ENCODE assay signal across 9 mouse cellular contexts in the genomic region with DNA sequence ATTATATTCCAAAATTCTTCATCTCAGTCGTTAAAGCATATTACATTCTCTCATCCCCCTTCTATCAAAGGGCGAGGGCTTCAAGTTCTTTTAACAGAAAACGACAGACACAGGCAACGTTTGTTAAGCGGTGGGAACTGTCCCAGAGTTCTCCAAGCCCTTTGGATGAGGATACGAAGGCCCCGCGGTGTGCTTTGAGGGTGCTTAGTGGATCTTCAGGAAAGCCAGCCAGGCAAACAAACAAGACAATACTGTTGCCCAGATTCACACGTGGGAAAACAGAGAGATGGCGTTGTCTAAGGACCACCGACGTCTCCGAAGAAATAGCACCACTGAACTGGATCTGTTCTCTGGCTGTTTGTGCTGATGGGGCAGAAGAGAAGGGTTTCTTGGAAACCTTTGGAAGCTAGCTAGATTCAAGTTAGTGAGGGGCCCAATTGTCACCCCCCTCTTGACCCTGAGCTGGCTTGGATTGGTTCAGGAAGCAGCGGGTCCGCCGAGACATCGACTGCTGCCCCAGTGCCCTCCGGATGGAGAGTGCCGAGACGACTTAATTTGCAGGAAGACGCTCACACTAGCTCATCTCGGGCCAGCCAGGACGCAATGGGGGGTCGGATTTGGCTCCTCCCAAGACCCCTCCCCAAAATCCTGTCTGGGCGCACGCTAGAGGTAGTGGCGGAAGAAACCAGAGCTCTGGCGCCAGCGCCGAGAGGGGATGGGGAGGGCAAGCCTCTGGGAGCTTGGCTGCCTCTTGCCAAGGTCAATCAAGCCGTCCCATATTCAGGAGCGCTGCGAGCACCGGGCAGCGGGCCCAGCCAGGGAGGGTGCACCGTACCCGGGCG. TPM values are rescaled to one million over a fixed set of nuclear protein-coding genes. Genes with fewer than 3 reads are reported as not detected.
DNase-seq lines count a peak whose midpoint lies in the region; ATAC-seq and TF ChIP-seq lines count a peak whose summit lies in the region.
"Had no signal": no experiment of that assay in that cellular context is flagged by ENCODE, and none has a peak within 500 bp of the region (broad histone marks: within the 10 kb centered on the region; RNA-seq: fewer than 3 reads in every experiment).

No protein-coding gene starts in this region.

- H3K9ac ChIP-seq in forebrain, embryonic 13.5 days: peak overlapping the region; percentile 48

- ATAC-seq in forebrain, embryonic 13.5 days: peak; percentile 31; the same call in 1 of the 2 replicates

- DNase-seq in brain, embryonic 14.5 days (ENCODE audit: low read depth): peak; percentile 83
- DNase-seq in heart, postnatal 25 days (ENCODE audit: low spot score): peak; percentile 31
- DNase-seq in kidney, postnatal 36 days: peak; percentile 77 to 86
- no peak for DNase-seq in lung, adult 2 months
- peak; percentile 36 for DNase-seq in ovary, postnatal 14 days (ENCODE audit: low spot score)
- no peak for DNase-seq in T-cell, adult 2 months (ENCODE audit: low spot score)

- H3K36me3 ChIP-seq in E14TG2a.4 (ENCODE audit: insufficient read depth, low read length): no peaks in the 10 kb centered on the region
- H3K36me3 ChIP-seq in forebrain, embryonic 13.5 days (ENCODE audit: poor library complexity, severe bottlenecking): no peaks in the 10 kb centered on the region
- H3K36me3 ChIP-seq: G1E had no signal

- no peak for TF ChIP-seq POLR2A in brain, embryonic 14.5 days (IDR thresholded peaks at IDR 0.05; ENCODE audit: borderline replicate concordance, extremely low read depth, insufficient read depth, insufficient read length, poor library complexity, severe bottlenecking)
- TF ChIP-seq POLR2A in lung, adult 2 months (IDR thresholded peaks at IDR 0.05; ENCODE audit: borderline replicate concordance, extremely low read depth, low read depth, low read length): no peak

- H3K4me2 ChIP-seq in forebrain, embryonic 13.5 days: peak overlapping the region; percentile 70

- 0 out of 2 replicates have a peak, but pooled peaks cover 2% of the 10 kb centered on the region for H3K9me3 ChIP-seq in E14TG2a.4 (ENCODE audit: low read length)
- H3K9me3 ChIP-seq in forebrain, embryonic 13.5 days (replicated peaks): no peaks in the 10 kb centered on the region
- H3K9me3 ChIP-seq: G1E had no signal

- H3K27ac ChIP-seq in forebrain, embryonic 13.5 days: no peak overlapping the region

- 3% methylated on average over 38 of the region's 38 CpGs for WGBS in forebrain, embryonic 13.5 days
- 21% methylated on average over 38 of the region's 38 CpGs for WGBS in lung, adult 2 months

- H3K27me3 ChIP-seq in E14TG2a.4 (ENCODE audit: insufficient read depth, low read length): peaks cover 97% of the 10 kb centered on the region
- peaks cover 75% of the 10 kb centered on the region for H3K27me3 ChIP-seq in forebrain, embryonic 13.5 days

- TF ChIP-seq CTCF in E14TG2a.4 (conservative IDR thresholded peaks at IDR 0.05; ENCODE audit: low read length): no peak
- TF ChIP-seq CTCF in brain, embryonic 14.5 days (IDR thresholded peaks at IDR 0.05; ENCODE audit: borderline replicate concordance, extremely low read depth, insufficient read depth, insufficient read length): no peak
- TF ChIP-seq CTCF in lung, adult 2 months (IDR thresholded peaks at IDR 0.05; ENCODE audit: insufficient read depth, low read length): no peak

- H3K4me3 ChIP-seq in E14TG2a.4 (replicated peaks; ENCODE audit: low read length): peak overlapping the region; percentile 83
- peak overlapping the region; percentile 40 for H3K4me3 ChIP-seq in forebrain, embryonic 13.5 days
- H3K4me3 ChIP-seq in lung, adult 2 months (replicated peaks; ENCODE audit: extremely low read depth, low read depth, low read length): peak overlapping the region; percentile 0

- H3K4me1 ChIP-seq in E14TG2a.4 (replicated peaks; ENCODE audit: low read depth, low read length): peaks cover 47% of the 10 kb centered on the region
- peaks cover 31% of the 10 kb centered on the region for H3K4me1 ChIP-seq in forebrain, embryonic 13.5 days
- peaks cover 2% of the 10 kb centered on the region; the same call in 1 of the 2 replicates for H3K4me1 ChIP-seq in lung, adult 2 months (ENCODE audit: control insufficient read depth, insufficient read depth, low read length)

- intact Hi-C loops in heart, postnatal 25 days (cut with DNase I): loop anchor here (5.0 kb wide), 3 partner anchors 44 to 119 kb away; no protein-coding TSS in a partner anchor

RNA-seq across cellular contexts. Expression of a gene that starts 43.5 kb away (rescaled TPM):
- 21.7 and 24.8 TPM in 2 replicates for polyA plus RNA-seq in brain, embryonic 14.5 days (2012; rRNA removed)
- polyA plus RNA-seq in forebrain, embryonic 13.5 days (2015; fragmentation: Nextera tagmentation; extraction: Ambion mirVana): 7.1 and 8.1 TPM in 2 replicates
- total RNA-seq in heart, postnatal 25 days (2021): 1 to 10 TPM; 5.4 to 6.2 TPM
- 43.9 and 50.5 TPM in 2 replicates for polyA plus RNA-seq in lung, adult 2 months (2012; rRNA removed)
- polyA plus RNA-seq: G1E had no signal

Comparison
In these comparisons a context has a peak if more than half of its experiments do, and no peak if none do; other contexts are left out.
1. H3K4me3 ChIP-seq: peak in every context shown above with its lines; median percentile 83 in E14TG2a.4; 40 in forebrain, embryonic 13.5 days; 0 in lung, adult 2 months.
2. DNase-seq: peak in brain, embryonic 14.5 days (single experiment), heart, postnatal 25 days (single experiment), kidney, postnatal 36 days (2 of 2) and ovary, postnatal 14 days (single experiment); none in lung, adult 2 months (single experiment) and T-cell, adult 2 months (single experiment).